Mouse (Mus musculus): ENCODE results near the gene Gm3409.
"Not testable (repeated sequence)": the region's sequence is repeated elsewhere in the genome, so short reads cannot be mapped to it uniquely, and the experiment has no call there.

Gene Gm3409

GRCm38 (mm10) chr5:146537347-146537746 is at the start of gene Gm3409:
Gm3409 (plus strand) TSS chr5:146537647.
- DNase-seq = not testable (repeated sequence)

GRCm38 (mm10) chr5:146488959-146489358 is 48.5 kb upstream of the Gm3409 start:
- peak; percentile 69 to 70 for DNase-seq

GRCm38 (mm10) chr5:146491063-146491462 is 46.4 kb upstream of the Gm3409 start, which contains the start of gene Gm6370:
Gm6370 (plus strand) TSS chr5:146491363.
- not testable (repeated sequence) for DNase-seq

DNA sequence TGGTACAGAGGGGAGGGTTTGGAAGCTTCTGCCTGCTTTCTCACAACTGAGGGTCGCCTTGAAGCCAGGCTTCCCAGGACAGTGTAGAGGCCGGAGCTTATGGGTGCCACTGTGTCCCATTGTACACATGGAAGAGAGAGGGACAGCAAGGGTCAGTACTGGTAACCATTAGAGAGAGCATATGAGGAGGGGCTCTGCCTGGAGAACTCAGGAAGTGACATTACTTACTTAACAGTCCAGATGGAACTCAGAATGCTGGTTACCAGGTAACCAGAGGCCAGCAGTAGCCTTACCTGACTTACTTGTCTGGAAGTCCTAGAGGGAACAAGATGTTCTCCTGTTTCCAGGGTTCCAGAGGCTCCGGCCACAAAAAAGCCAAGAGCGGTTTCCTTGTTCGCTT is 35.3 kb upstream of the Gm3409 start, which contains the start of gene 4930449I24Rik:
Gene 4930449I24Rik, plus strand, starts transcription at position 301 of the 400 bp plus-strand sequence.
- DNase-seq = not testable (repeated sequence)

- DNase-seq = not testable (repeated sequence)
Measured at GRCm38 (mm10) chr5:146513823-146514222, 23.6 kb upstream of the Gm3409 start, which contains the start of gene Gm3402. Gm3402 (plus strand) TSS chr5:146514123.

- not testable (repeated sequence) for DNase-seq
Measured at GRCm38 (mm10) chr5:146525501-146525900, 11.9 kb upstream of the Gm3409 start, which contains the start of gene Gm3404. Gm3404 (plus strand) TSS chr5:146525801.

DNA sequence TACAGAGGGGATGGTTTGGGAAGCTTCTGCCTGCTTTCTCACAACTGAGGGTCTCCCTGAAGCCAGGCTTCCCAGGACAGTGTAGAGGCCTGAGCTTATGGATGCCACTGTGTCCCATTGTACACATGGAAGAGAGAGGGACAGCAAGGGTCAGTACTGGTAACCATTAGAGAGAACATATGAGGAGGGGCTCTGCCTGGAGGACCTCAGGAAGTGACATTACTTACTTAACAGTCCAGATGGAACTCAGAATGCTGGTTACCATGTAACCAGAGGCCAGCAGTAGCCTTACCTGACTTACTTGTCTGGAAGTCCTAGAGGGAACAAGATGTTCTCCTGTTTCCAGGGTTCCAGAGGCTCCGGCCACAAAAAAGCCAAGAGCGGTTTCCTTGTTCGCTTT is 18.4 kb downstream of the Gm3409 start, which contains the start of gene Gm3415:
Gene Gm3415, plus strand, starts transcription at position 301 of the 400 bp plus-strand sequence.
- DNase-seq = not testable (repeated sequence)

DNA sequence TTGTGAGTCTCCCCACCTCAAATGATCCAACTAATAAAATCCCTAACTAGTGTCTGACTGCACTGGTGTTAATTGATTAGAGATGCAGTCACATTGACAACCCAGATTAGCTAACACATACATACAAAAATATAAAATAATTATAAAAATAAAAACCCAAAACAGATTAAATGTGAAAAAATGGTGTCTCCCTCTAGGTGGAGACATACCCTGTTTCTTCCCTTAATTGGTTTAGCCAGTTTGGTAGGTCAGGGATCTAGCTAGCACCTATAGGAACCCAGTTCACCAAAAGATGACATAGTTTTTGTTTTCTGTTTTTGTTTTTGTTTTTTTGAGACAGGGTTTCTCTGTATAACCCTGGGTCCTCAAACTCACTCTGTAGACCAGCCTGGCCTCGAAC is 26.8 kb downstream of the Gm3409 start:
- no peak for DNase-seq

DNA sequence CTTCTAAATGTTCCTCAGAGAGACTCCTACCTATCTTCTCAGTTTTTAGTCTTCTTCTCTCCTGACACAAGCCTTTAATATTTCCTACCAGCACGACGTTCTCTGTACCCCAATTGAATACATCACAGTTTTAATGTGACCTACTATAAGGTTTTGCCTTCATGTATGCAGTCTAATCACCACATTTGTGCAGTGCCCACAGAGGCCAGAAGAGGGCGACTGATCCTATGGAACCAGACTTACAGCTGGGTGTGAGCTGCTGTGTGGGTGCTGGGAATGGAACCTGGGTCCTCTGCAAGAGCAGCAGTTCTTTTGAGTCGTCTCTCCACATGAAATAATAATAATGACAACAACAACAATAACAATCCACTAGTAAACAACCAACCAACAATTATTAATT is 29.6 kb downstream of the Gm3409 start:
- DNase-seq = peak; percentile 43 to 52

- DNase-seq = not testable (repeated sequence)
Measured at GRCm38 (mm10) chr5:146570179-146570578, 32.7 kb downstream of the Gm3409 start.

DNA sequence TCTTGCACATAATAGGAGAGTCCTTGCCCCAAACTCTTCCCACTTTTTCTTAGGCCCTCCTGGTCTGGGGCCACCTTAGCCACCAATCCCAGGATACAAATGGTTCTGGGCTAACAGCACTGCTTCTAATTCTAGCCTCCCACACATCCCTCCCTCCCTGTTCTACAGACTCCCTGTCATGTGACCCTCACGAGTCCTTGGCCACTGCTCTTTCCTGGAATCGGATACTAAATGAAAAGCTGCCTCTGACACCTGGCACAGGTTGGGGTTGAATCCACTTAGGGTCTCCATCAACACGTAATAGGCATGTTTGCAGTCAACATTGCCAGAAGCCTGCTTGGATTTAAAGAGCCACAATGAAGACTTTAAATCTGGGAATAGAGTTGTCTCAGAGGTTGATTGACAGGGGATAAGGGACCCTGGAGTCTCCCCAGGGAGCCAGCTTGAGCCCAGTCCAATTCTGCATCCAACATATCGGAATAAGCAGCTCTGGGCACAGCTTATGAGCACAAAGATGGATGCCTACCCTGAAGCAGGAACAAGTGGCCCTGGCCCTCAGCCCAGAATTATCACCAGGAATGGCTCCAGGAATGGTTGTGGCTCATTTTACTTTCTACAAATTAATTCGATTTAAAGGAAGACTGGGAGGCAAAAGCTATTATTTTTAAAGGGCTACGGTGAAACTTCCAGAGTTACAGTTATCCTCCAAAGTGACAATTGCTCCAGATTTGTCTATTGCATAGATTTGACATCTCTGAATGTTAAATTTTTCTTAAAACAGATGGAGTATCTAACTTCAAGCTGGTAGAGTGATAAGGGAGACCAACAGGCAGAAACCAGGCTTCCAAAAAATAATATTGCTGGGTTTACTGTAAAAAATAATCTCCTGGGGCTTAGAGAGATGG is 34.6 kb downstream of the Gm3409 start:
- DNase-seq = peak; percentile 73 to 82

DNA sequence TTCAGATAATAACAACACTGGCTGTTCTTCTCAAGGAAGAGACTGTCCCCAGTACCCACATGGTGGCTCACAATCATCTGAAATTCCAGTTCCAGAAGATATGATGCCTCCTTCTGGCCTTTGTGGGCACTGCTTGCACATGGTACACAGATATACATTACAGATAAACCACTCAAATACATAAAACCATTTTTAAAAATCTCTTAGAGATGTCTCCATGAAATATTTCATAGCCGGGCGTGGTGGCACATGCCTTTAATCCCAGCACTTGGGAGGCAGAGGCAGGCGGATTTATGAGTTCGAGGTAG is 35.2 kb downstream of the Gm3409 start:
- not testable (repeated sequence) for DNase-seq

- no peak for DNase-seq
Measured at GRCm38 (mm10) chr5:146576668-146577067, 39.2 kb downstream of the Gm3409 start.

- no peak for DNase-seq
Measured at GRCm38 (mm10) chr5:146584156-146584477, 46.7 kb downstream of the Gm3409 start.

DNA sequence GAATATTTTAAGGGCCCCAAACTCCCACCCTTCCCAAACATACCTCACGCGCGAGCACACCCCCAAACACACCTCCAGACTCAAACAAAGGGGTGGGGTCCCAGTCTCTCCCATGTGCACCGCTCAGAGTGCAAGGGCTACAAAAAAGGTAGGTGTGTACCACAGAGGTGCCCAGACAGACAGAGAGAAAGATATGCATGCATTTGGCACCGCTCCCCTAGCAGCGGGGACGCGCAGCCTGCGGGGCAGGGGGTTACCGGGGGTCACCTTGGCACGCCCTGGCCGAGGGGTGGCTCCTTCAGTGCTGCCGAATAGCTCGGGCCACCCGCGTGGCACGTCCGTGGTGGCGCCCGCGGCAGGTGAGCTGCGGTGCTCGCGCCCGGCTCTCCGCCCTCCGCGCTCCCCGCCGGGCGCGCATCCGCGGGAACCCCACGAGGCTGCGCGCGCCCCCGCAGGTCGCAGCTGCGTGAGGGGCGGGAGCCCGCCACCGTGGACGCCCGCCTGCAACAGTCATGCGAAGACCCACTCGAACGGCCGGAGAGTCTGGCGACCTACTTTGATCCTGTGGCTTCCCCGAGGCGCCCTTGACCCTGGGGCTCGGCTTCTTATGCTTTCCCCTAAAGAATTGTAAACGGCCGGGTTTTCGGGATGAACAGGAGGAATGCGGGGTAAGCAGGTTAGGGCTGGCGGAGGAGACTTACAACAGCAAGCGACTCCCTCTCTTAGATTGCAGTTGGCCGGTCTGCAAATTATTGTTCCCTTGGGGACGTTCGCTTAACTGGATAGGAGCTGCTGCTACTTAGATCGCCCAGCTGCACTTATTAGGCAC is 47.2 kb downstream of the Gm3409 start, which contains the start of gene Gpr12:
Gene Gpr12, minus strand, starts transcription at position 762 of the 829 bp plus-strand sequence.
- peak; percentile 40 to 50 for DNase-seq

GRCm38 (mm10) chr5:146585307-146585651 is 47.8 kb downstream of the Gm3409 start:
- no peak for DNase-seq

DNA sequence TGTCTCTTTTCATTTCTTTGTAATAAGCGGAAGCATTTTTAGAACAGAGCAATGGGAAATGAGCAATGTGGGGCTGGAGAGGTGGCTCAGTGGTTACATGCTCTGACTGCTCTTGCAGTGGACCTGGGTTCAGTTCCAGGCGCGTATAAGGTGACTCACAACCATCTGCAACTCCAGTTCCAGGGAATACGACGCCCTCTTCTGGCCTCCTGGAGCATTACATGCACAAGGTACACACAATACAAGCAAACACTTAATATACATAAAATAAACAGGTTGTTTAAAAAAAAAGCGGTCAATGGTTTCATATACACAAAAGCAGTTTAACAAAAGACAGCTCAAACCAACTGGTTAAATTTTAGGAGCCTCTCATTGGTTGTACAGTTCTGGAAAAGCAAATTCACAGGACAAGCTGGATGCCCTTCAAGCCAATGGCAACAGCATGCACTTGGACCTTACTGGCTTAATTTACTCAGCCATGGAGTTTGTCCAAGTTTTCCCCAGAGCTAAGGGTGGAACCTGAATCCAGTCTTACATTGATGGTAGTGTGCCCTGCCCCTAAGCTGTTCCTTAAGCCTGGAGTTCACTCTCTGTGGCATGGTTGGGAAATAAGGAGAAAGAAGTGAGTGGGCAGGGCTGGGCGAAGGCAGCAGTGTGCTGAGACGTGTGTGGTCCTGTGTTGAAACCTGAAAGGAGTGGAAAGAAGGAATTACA is 49.1 kb downstream of the Gm3409 start:
- DNase-seq = no peak
